In the genomic region with DNA sequence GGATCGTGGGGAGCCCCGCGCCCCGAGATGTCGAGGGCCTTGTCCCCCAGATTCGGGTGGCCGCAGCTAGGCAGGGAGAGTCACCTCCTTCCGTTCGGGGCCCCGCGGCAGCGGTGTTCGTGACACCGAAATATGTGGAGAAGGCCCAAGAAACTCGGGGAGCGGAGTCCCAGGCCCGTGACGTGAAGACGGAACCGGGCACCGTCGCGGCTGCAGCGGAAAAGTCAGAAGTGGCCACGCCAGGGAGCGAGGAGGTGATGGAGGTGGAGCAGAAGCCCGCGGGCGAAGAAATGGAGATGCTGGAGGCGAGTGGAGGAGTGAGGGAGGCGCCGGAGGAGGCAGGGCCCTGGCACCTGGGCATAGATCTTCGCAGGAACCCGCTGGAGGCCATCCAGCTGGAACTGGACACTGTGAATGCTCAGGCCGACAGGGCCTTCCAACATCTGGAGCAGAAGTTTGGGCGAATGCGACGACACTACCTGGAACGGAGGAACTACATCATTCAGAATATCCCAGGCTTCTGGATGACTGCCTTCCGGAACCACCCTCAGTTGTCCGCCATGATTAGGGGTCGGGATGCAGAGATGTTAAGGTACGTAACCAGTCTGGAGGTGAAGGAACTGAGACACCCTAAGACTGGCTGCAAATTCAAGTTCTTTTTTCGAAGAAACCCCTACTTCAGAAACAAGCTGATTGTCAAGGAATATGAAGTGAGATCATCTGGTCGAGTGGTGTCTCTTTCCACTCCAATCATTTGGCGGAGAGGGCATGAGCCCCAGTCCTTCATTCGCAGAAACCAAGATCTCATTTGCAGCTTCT, we compare ENCODE assay signal across 8 mouse cellular contexts. TPM values are rescaled to one million over a fixed set of nuclear protein-coding genes. Genes with fewer than 3 reads are reported as not detected.
DNase-seq lines count a peak whose midpoint lies in the region; ATAC-seq lines count a peak whose summit lies in the region.

No protein-coding gene starts in this region.

- peak; percentile 25 for ATAC-seq in frontal cortex, adult (ENCODE audit: low TSS enrichment)
- peak; percentile 31 for ATAC-seq in cerebellum, adult (ENCODE audit: insufficient number of reproducible peaks, low FRiP score, low TSS enrichment)
- ATAC-seq in forebrain, embryonic 13.5 days: no peak

- DNase-seq in frontal cortex, adult 2 months (ENCODE audit: extremely low spot score in 1 of 2, low spot score in 1 of 2): no peak
- peak; percentile 53 for DNase-seq in hindbrain, embryonic 10.5 days (ENCODE audit: low spot score)
- peak; percentile 45 to 57 for DNase-seq in layer of hippocampus, postnatal 14 days (ENCODE audit: low spot score in 2 of 2)
- peak; percentile 56 for DNase-seq in lung, postnatal 14 days
- peak; percentile 58 for DNase-seq in ovary, postnatal 36 days (ENCODE audit: low spot score)

- H3K9me3 ChIP-seq in forebrain, embryonic 13.5 days (replicated peaks): no peaks in the 10 kb centered on the region
- H3K9me3 ChIP-seq in hindbrain, embryonic 10.5 days: no peaks in the 10 kb centered on the region

- WGBS in forebrain, embryonic 13.5 days: 3% methylated on average over 47 of the region's 47 CpGs
- WGBS in hindbrain, embryonic 10.5 days: 4% methylated on average over 47 of the region's 47 CpGs

- peak overlapping the region; percentile 84 for H3K27ac ChIP-seq in forebrain, embryonic 13.5 days
- peak overlapping the region; percentile 94 for H3K27ac ChIP-seq in hindbrain, embryonic 10.5 days

- H3K4me2 ChIP-seq in forebrain, embryonic 13.5 days: peak overlapping the region; percentile 93

- H3K27me3 ChIP-seq in forebrain, embryonic 13.5 days: no peaks in the 10 kb centered on the region
- no peaks in the 10 kb centered on the region for H3K27me3 ChIP-seq in hindbrain, embryonic 10.5 days (ENCODE audit: insufficient read depth, poor library complexity, severe bottlenecking)

- H3K4me3 ChIP-seq in forebrain, embryonic 13.5 days: peak overlapping the region; percentile 88
- H3K4me3 ChIP-seq in hindbrain, embryonic 10.5 days: peak overlapping the region; percentile 94

- peaks cover 8% of the 10 kb centered on the region for H3K36me3 ChIP-seq in forebrain, embryonic 13.5 days (ENCODE audit: poor library complexity, severe bottlenecking)
- peaks cover 16% of the 10 kb centered on the region for H3K36me3 ChIP-seq in hindbrain, embryonic 10.5 days

- peak overlapping the region; percentile 92 for H3K9ac ChIP-seq in forebrain, embryonic 13.5 days

- H3K4me1 ChIP-seq in forebrain, embryonic 13.5 days: peaks cover 23% of the 10 kb centered on the region
- H3K4me1 ChIP-seq in hindbrain, embryonic 10.5 days (replicated peaks): peaks cover 25% of the 10 kb centered on the region

RNA-seq across cellular contexts. Expression of a gene that starts 0.6 kb away (rescaled TPM):
- polyA plus RNA-seq in frontal cortex, adult 2 months (2012; rRNA removed): 103 and 105 TPM in 2 replicates
- 108 and 111 TPM in 2 replicates for polyA plus RNA-seq in forebrain, embryonic 13.5 days (2015; fragmentation: Nextera tagmentation; extraction: Ambion mirVana)
- polyA plus RNA-seq in hindbrain, embryonic 10.5 days (2016; fragmentation: Nextera tagmentation; extraction: Ambion mirVana): 70.1 and 83.3 TPM in 2 replicates
- total RNA-seq in layer of hippocampus, postnatal 14 days (2021): 100 to 1,000 TPM; 115 to 116 TPM

RNA-seq across cellular contexts. Expression of a gene that starts 14.6 kb away (rescaled TPM):
- 289 and 295 TPM in 2 replicates for polyA plus RNA-seq in frontal cortex, adult 2 months (2012; rRNA removed)
- 114 and 126 TPM in 2 replicates for polyA plus RNA-seq in forebrain, embryonic 13.5 days (2015; fragmentation: Nextera tagmentation; extraction: Ambion mirVana)
- polyA plus RNA-seq in hindbrain, embryonic 10.5 days (2016; fragmentation: Nextera tagmentation; extraction: Ambion mirVana): 49.2 and 77.6 TPM in 2 replicates
- 100 to 1,000 TPM; 312 to 332 TPM for total RNA-seq in layer of hippocampus, postnatal 14 days (2021)

Comparison
In these comparisons a context has a peak if more than half of its experiments do, and no peak if none do; other contexts are left out.
1. DNase-seq: peak in hindbrain, embryonic 10.5 days (single experiment), layer of hippocampus, postnatal 14 days (2 of 2), lung, postnatal 14 days (single experiment) and ovary, postnatal 36 days (single experiment); none in frontal cortex, adult 2 months (0 of 2).